Mouse (Mus musculus) kidney, adult 2 months (tissue): ENCODE data around the gene Gm5148.

Experiments
- CTCF ChIP-seq: fragments of 200-500 bp; conservative IDR thresholded peaks from 2 replicates; pipeline ENCODE4 v1.5.1; 2011; ENCODE audit warnings: low read depth, mild to moderate bottlenecking, control low read depth, low read length, moderate library complexity, mixed read lengths; ENCODE audit not compliant: insufficient read depth, insufficient read length
- POLR2A ChIP-seq: fragments of 200-500 bp; IDR thresholded peaks from one replicate; pipeline ENCODE4 v1.6.1; 2011; ENCODE audit warnings: low read depth, low read length, control low read depth

- no peak for TF ChIP-seq CTCF
- TF ChIP-seq POLR2A: no peak
These were observed 48.0 kb downstream of the Gm5148 start for GRCm38 (mm10) chr3:37676291-37676690.
